Comparison of ENCODE assay signal across 7 mouse cellular contexts in the genomic region with DNA sequence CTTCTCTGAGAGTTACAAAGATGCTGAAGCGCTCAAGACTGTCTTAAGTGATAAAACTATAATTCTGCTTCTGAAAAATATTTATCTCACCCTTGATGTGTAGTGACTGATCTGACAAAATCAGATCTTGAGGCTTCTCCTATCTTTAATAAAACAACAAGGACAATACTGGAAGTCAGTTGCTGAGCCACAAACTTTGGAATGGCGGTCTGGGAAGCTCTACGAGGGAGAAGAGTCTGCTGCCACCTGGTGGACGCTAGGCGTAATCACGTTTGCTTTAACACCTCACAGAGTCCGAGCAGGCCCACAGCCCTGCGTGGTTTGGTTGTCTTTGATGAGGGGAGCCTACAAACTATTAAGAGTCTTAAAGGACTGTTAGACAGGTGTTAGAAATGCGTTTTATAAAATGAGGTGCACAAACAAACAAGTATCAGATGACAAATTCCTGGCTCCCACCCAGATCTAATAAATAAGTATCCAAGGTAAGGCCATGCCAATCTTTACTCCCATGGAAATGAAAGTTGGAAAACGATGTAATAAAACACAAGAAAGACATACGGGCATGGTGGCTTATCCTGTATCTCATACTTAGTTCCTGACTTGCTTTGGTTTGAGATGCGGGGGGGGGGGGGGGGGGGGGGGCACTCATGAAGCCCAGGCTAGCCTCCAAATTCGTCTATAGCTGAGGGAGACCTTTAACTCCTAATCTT.
DNase-seq lines count a peak whose midpoint lies in the region; ATAC-seq and TF ChIP-seq lines count a peak whose summit lies in the region.

No protein-coding gene starts in this region.

- no peaks in the 10 kb centered on the region for H3K4me1 ChIP-seq in cerebellum, adult 2 months (ENCODE audit: control insufficient read depth, insufficient read depth, low read length)
- H3K4me1 ChIP-seq in hindbrain, embryonic 15.5 days (replicated peaks): no peaks in the 10 kb centered on the region

- WGBS in cerebellum, adult 2 months: 26% methylated on average over 13 of the region's 13 CpGs
- 31% methylated on average over 13 of the region's 13 CpGs for WGBS in hindbrain, embryonic 15.5 days

- H3K9ac ChIP-seq in hindbrain, embryonic 15.5 days: no peak overlapping the region

- no peak for TF ChIP-seq POLR2A in cerebellum, adult 2 months (IDR thresholded peaks at IDR 0.05; ENCODE audit: borderline replicate concordance, insufficient read depth, low read length)

- peak; percentile 85 for DNase-seq in ZHBTc4 (ENCODE audit: low read depth, low spot score)
- DNase-seq in cerebellum, adult 2 months: peak; percentile 55 to 61
- peak; percentile 52 to 75 for DNase-seq in layer of hippocampus, postnatal 14 days (ENCODE audit: low spot score in 2 of 2)
- peak; percentile 83 for DNase-seq in lung, postnatal 36 days
- peak; percentile 75 for DNase-seq in right cerebral cortex, adult 18-20 months

- TF ChIP-seq CTCF in cerebellum, adult 2 months (IDR thresholded peaks at IDR 0.05; ENCODE audit: borderline replicate concordance, insufficient read depth, low read depth, low read length): peak; percentile 90

- no peak overlapping the region for H3K27ac ChIP-seq in cerebellum, adult 2 months (ENCODE audit: insufficient read depth, low read length)
- H3K27ac ChIP-seq in hindbrain, embryonic 15.5 days (replicated peaks): no peak overlapping the region

- H3K4me2 ChIP-seq in hindbrain, embryonic 15.5 days: no peak overlapping the region

- H3K27me3 ChIP-seq in cerebellum, adult 2 months (ENCODE audit: control insufficient read depth, insufficient read depth, low read length): no peaks in the 10 kb centered on the region
- no peaks in the 10 kb centered on the region for H3K27me3 ChIP-seq in hindbrain, embryonic 15.5 days

- H3K9me3 ChIP-seq in hindbrain, embryonic 15.5 days: no peaks in the 10 kb centered on the region

- no peaks in the 10 kb centered on the region for H3K36me3 ChIP-seq in hindbrain, embryonic 15.5 days

- H3K4me3 ChIP-seq in cerebellum, adult 2 months (replicated peaks; ENCODE audit: insufficient read depth, low read depth, low read length): no peak overlapping the region
- no peak overlapping the region for H3K4me3 ChIP-seq in hindbrain, embryonic 15.5 days

- ATAC-seq in frontal cortex, adult (ENCODE audit: low TSS enrichment): peak; percentile 98
- peak; percentile 86 for ATAC-seq in hindbrain, embryonic 15.5 days (ENCODE audit: low FRiP score, low read depth)
